Comparison of ENCODE assay signal across 1 mouse cellular context in the genomic region with DNA sequence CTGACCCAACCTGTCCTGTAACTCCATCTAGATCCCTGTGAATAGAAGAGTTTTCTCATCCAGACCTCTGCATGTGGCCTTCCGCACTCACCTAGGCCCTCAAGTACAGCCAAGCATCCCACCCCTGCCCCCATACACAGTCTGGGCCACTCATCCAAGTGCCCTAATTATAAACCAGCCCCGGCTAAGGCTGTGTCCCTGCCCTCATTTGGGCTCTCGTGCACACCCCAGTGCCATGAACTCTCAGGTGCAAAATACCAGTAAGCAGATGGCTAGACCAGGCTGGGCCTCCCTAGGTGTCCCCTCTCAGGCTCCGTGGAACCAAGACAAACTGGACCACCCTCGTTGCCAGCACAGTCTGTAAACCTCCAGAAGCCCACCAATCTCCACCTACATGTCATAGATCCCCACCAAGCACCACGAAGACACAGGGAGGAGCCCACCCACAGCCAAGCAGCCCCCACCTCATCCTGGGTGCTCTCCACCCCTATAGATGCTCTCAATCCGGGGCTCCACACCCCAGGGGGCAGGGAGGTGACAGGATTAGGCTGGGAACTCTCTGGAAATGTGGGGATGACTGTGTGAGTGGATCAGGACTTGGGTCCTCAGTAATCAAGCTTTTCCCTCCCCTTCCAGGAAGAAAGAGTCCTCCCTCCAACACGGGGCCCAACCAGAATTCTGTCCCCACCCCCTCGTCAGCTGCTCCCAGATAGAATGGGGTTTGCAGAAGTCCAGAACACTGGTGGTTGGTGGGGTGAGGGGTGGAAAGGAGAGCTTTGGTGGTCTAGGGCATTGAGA.
TF ChIP-seq lines count a peak whose summit lies in the region.

No protein-coding gene starts in this region.

TF ChIP-seq in MEL, 35 proteins besides CTCF, POLR2A, EP300 and RAD21:
- TF ChIP-seq NRF1 (IDR thresholded peaks at IDR 0.05; ENCODE audit: insufficient read depth, low read depth, low read length, poor library complexity, severe bottlenecking), result no peak
- TF ChIP-seq ZMIZ1 (IDR thresholded peaks at IDR 0.05; ENCODE audit: low read depth, low read length), result no peak
- TF ChIP-seq MYB (IDR thresholded peaks at IDR 0.05; ENCODE audit: low read depth, low read length), result no peak
- no peak for TF ChIP-seq MAZ (IDR thresholded peaks at IDR 0.05; ENCODE audit: low read depth, low read length)
- no peak for TF ChIP-seq UBTF (IDR thresholded peaks at IDR 0.05; ENCODE audit: borderline replicate concordance, insufficient read depth, low read depth, low read length)
- no peak for TF ChIP-seq HCFC1 (IDR thresholded peaks at IDR 0.05; ENCODE audit: low read depth, low read length)
- no peak for TF ChIP-seq MYC (IDR thresholded peaks at IDR 0.05; ENCODE audit: low read depth, low read length)
- TF ChIP-seq NELFE (IDR thresholded peaks at IDR 0.05; ENCODE audit: low read depth, low read length), result no peak
- TF ChIP-seq SIN3A (IDR thresholded peaks at IDR 0.05; ENCODE audit: low read length), result no peak
- no peak for TF ChIP-seq BHLHE40 (IDR thresholded peaks at IDR 0.05; ENCODE audit: borderline replicate concordance, low read depth, low read length)
- TF ChIP-seq MXI1 (IDR thresholded peaks at IDR 0.05; ENCODE audit: low read depth, low read length), result no peak
- no peak for TF ChIP-seq JUND (IDR thresholded peaks at IDR 0.05; ENCODE audit: low read depth, low read length)
- no peak for TF ChIP-seq GATA1 (IDR thresholded peaks at IDR 0.05; ENCODE audit: low read depth, low read length)
- TF ChIP-seq E2F4 (IDR thresholded peaks at IDR 0.05; ENCODE audit: borderline replicate concordance, low read depth, low read length), result no peak
- no peak for TF ChIP-seq USF2 (IDR thresholded peaks at IDR 0.05; ENCODE audit: borderline replicate concordance in 1 of 2, insufficient read depth in 1 of 2, low read depth in 1 of 2, low read length in 2 of 2)
- no peak for TF ChIP-seq ELF1 (IDR thresholded peaks at IDR 0.05; ENCODE audit: low read depth, low read length)
- no peak for TF ChIP-seq GABPA (IDR thresholded peaks at IDR 0.05; ENCODE audit: low read depth, low read length)
